Mouse (Mus musculus): Measurements from ENCODE around the gene Wipf2. TPM values are rescaled to one million over a fixed set of nuclear protein-coding genes. Genes with fewer than 3 reads are reported as not detected.
A peak's percentile ranks its signal among the peaks of the same experiment; 100 is the strongest.

Wipf2 gene
- polyA plus RNA-seq, 1 experiment from 2014 or later, result 3.2 TPM

DNA sequence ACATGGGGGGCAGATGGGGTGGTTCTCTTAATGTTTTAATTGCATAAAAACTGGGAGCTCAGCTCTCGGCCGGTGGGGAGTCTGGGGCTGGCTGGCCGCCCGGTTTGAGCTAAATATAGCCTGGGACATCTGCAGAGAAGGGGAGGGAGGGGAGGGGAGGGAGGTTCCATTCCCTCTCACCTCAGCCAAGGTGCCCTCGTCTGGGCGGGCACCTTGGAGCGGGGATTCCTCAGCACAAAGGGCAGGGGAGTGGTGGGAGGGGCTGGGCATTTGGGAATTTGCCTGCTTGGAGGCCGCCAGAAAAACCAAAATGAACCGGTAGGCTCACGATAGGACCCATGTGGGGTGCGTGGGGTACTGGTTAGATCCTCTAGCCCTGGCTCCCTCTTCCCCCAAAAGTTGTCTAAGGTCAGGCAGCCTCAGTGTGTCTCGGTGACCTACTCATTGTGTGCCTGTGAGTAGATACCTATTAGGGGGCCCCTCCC lies 77.9 kb downstream of the Wipf2 start:
- H3K4me2 ChIP-seq (ENCODE audit: low read length), result peak overlapping the region; percentile 72
- peak overlapping the region; percentile 100 for H3K27ac ChIP-seq (replicated peaks in 1 of 2; ENCODE audit: control insufficient read depth in 1 of 2, insufficient read depth in 1 of 2, low read depth in 2 of 2, low read length in 2 of 2)
- H3K36me3 ChIP-seq (ENCODE audit: control insufficient read depth, insufficient read depth, low read length), result no peaks in the 10 kb centered on the region
- 1% methylated on average over 12 of the region's 12 CpGs for WGBS
- H3K4me1 ChIP-seq (ENCODE audit: control insufficient read depth in 2 of 2, insufficient read depth in 2 of 2, low read length in 2 of 2), result peaks cover 81 to 84% of the 10 kb centered on the region in 2 experiments
- peak overlapping the region; percentile 95 for H3K9ac ChIP-seq (ENCODE audit: low read length)
- H3K27me3 ChIP-seq (ENCODE audit: control insufficient read depth, insufficient read depth, low read length), result no peaks in the 10 kb centered on the region
- H3K9me3 ChIP-seq (ENCODE audit: control insufficient read depth, low read length), result no peaks in the 10 kb centered on the region
- ATAC-seq (ENCODE audit: insufficient number of reproducible peaks, insufficient read depth, low FRiP score, low read depth), result no peak
- peak overlapping the region; percentile 44 to 51 for H3K4me3 ChIP-seq (ENCODE audit: control insufficient read depth in 1 of 2, insufficient read depth in 1 of 2, low read depth in 1 of 2, low read length in 2 of 2)

GRCm38 (mm10) chr11:98941826-98942550 lies 78.5 kb downstream of the Wipf2 start:
- peaks cover 78 to 80% of the 10 kb centered on the region in 2 experiments for H3K4me1 ChIP-seq (ENCODE audit: control insufficient read depth in 2 of 2, insufficient read depth in 2 of 2, low read length in 2 of 2)
- peak overlapping the region; percentile 95 for H3K9ac ChIP-seq (ENCODE audit: low read length)
- no peaks in the 10 kb centered on the region for H3K9me3 ChIP-seq (ENCODE audit: control insufficient read depth, low read length)
- H3K36me3 ChIP-seq (ENCODE audit: control insufficient read depth, insufficient read depth, low read length), result no peaks in the 10 kb centered on the region
- 0 out of 2 replicates have a peak, but pooled peaks have one; percentile 16 for ATAC-seq (ENCODE audit: insufficient number of reproducible peaks, insufficient read depth, low FRiP score, low read depth)
- peak overlapping the region; percentile 72 for H3K4me2 ChIP-seq (ENCODE audit: low read length)
- H3K27ac ChIP-seq (replicated peaks in 1 of 2; ENCODE audit: control insufficient read depth in 1 of 2, insufficient read depth in 1 of 2, low read depth in 2 of 2, low read length in 2 of 2), result peak overlapping the region; percentile 100
- peak overlapping the region; percentile 44 to 51 for H3K4me3 ChIP-seq (ENCODE audit: control insufficient read depth in 1 of 2, insufficient read depth in 1 of 2, low read depth in 1 of 2, low read length in 2 of 2)
- H3K27me3 ChIP-seq (ENCODE audit: control insufficient read depth, insufficient read depth, low read length), result no peaks in the 10 kb centered on the region
- WGBS, result 5% methylated on average over 15 of the region's 15 CpGs

DNA sequence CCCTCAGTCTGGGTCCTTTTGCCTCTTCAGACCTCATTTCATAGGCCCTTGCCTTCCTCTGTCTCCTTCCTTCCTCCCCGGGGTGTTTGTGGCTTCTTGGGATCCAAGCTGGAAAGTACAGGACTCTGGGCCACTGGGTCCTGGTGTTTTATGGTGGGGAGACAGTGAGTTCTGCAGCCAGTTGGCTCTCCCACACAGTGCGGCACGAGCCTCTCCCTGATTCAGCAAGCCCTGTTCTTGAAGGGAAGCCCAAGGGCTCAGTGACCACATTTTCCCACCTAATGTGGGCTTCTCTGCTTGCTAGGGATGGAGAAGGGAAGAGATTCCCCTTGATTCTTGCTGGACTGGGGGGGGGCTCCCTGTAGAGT lies 79.1 kb downstream of the Wipf2 start:
- no peaks in the 10 kb centered on the region for H3K27me3 ChIP-seq (ENCODE audit: control insufficient read depth, insufficient read depth, low read length)
- no peak for ATAC-seq (ENCODE audit: insufficient number of reproducible peaks, insufficient read depth, low FRiP score, low read depth)
- H3K4me3 ChIP-seq (ENCODE audit: control insufficient read depth in 1 of 2, insufficient read depth in 1 of 2, low read depth in 1 of 2, low read length in 2 of 2), result peak overlapping the region; percentile 44 to 51
- peaks cover 83 to 86% of the 10 kb centered on the region in 2 experiments for H3K4me1 ChIP-seq (ENCODE audit: control insufficient read depth in 2 of 2, insufficient read depth in 2 of 2, low read length in 2 of 2)
- no peaks in the 10 kb centered on the region for H3K9me3 ChIP-seq (ENCODE audit: control insufficient read depth, low read length)
- H3K9ac ChIP-seq (ENCODE audit: low read length), result peak overlapping the region; percentile 95
- H3K36me3 ChIP-seq (ENCODE audit: control insufficient read depth, insufficient read depth, low read length), result no peaks in the 10 kb centered on the region
- WGBS, result 34% methylated on average over 3 of the region's 3 CpGs
- H3K4me2 ChIP-seq (ENCODE audit: low read length), result peak overlapping the region; percentile 72
- peak overlapping the region; percentile 100 for H3K27ac ChIP-seq (replicated peaks in 1 of 2; ENCODE audit: control insufficient read depth in 1 of 2, insufficient read depth in 1 of 2, low read depth in 2 of 2, low read length in 2 of 2)

DNA sequence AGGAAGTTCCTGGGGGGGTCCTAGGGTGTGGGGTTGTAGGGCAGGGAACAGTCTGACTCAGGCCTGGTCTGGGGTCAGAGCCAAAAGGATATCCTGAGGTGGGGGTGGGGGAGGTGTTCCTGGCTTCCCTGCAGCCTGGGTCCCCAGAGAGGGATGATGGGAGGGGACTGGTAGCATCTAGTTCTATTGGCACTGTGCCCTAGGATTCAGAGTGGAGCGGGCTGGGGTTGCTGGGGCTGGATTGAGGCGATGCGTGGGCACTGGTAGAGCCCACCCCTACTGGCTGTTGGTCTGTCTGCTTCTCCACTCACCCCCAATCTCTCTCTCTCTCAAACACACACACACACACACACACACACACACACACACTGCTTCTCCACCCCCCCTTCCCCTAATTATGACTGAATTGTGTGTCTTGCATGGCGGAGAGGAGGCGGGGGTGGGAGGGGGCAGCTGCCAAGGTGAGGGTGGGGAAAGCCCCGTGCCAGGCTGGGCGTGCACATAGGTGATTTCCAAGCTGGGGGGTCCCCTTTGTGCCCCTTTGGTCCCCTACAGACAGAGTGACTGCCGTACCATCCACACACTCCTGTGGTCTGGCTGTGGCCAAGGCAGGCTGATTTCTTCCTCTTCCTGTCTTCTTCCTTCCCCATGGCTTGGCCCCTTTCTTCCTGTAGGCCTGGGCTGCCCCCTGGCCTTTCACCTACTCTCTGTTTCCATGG lies 79.6 kb downstream of the Wipf2 start:
- Histone ChIP-seq H3K9me3 (ENCODE audit: control insufficient read depth, low read length) (no peaks in the 10 kb centered on the region), H3K27ac (replicated peaks in 1 of 2; ENCODE audit: control insufficient read depth in 1 of 2, insufficient read depth in 1 of 2, low read depth in 2 of 2, low read length in 2 of 2) (peak overlapping the region; percentile 100), H3K36me3 (ENCODE audit: control insufficient read depth, insufficient read depth, low read length) (peaks cover 2% of the 10 kb centered on the region; the same call in 1 of the 2 replicates), H3K4me2 (ENCODE audit: low read length) (peak overlapping the region; percentile 72), H3K9ac (ENCODE audit: low read length) (peak overlapping the region; percentile 95), H3K27me3 (ENCODE audit: control insufficient read depth, insufficient read depth, low read length) (no peaks in the 10 kb centered on the region), H3K4me3 (ENCODE audit: control insufficient read depth in 1 of 2, insufficient read depth in 1 of 2, low read depth in 1 of 2, low read length in 2 of 2) (peak overlapping the region in 1 of 2 experiments; percentile 44; a peak in 1 of 4 replicates), H3K4me1 (ENCODE audit: control insufficient read depth in 2 of 2, insufficient read depth in 2 of 2, low read length in 2 of 2) (peaks cover 89 to 91% of the 10 kb centered on the region in 2 experiments)
- WGBS, result 46% methylated on average over 8 of the region's 8 CpGs
- ATAC-seq (ENCODE audit: insufficient number of reproducible peaks, insufficient read depth, low FRiP score, low read depth), result peak; percentile 60

DNA sequence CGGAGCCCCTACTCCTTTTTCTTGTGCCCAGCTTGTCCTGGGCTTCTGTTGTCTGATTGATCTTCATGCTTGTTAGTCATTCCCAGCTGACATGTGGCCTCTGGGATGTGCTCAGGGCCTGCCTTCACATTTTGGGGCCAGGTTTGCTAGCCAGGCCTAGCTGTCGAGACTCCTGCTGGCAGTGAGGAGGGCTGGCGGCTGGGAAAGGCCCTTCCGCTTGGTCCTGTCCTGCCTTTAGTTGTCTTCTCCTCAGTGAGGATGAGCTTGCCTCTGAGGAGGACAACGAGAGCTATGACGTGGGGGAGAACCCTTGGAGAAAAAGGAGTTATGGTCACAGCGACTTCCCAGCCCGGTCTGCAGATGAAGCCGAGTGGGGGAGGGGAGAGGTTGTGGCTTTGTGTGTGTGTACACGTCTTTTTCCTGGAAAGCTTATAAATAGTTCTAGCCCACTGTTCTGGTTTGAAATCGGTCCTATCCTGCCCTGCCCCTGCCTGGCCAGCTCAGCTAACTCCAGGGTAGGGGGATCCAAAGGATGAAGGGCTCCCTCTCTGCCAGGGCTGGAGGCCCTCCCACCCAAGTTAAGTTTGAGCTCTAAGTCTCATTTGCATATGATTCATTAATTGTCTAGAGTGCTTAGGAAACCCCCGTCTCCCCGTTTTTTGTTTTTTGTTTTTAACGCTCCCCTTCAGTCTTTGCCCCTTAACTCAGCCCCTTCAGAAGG lies 80.5 kb downstream of the Wipf2 start:
- Histone ChIP-seq H3K27me3 (ENCODE audit: control insufficient read depth, insufficient read depth, low read length) (no peaks in the 10 kb centered on the region), H3K4me2 (ENCODE audit: low read length) (peak overlapping the region; percentile 72), H3K27ac (replicated peaks in 1 of 2; ENCODE audit: control insufficient read depth in 1 of 2, insufficient read depth in 1 of 2, low read depth in 2 of 2, low read length in 2 of 2) (peak overlapping the region; percentile 100), H3K36me3 (ENCODE audit: control insufficient read depth, insufficient read depth, low read length) (peaks cover 2% of the 10 kb centered on the region; the same call in 1 of the 2 replicates), H3K4me3 (ENCODE audit: control insufficient read depth in 1 of 2, insufficient read depth in 1 of 2, low read depth in 1 of 2, low read length in 2 of 2) (no peak overlapping the region), H3K9ac (ENCODE audit: low read length) (peak overlapping the region; percentile 95), H3K9me3 (ENCODE audit: control insufficient read depth, low read length) (no peaks in the 10 kb centered on the region), H3K4me1 (ENCODE audit: control insufficient read depth in 2 of 2, insufficient read depth in 2 of 2, low read length in 2 of 2) (peaks cover 89 to 93% of the 10 kb centered on the region in 2 experiments)
- ATAC-seq (ENCODE audit: insufficient number of reproducible peaks, insufficient read depth, low FRiP score, low read depth), result no peak
- 31% methylated on average over 14 of the region's 14 CpGs for WGBS

GRCm38 (mm10) chr11:98944897-98945604 lies 81.6 kb downstream of the Wipf2 start:
- peaks cover 5% of the 10 kb centered on the region for H3K36me3 ChIP-seq (ENCODE audit: control insufficient read depth, insufficient read depth, low read length)
- no peak for ATAC-seq (ENCODE audit: insufficient number of reproducible peaks, insufficient read depth, low FRiP score, low read depth)
- H3K27me3 ChIP-seq (ENCODE audit: control insufficient read depth, insufficient read depth, low read length), result no peaks in the 10 kb centered on the region
- 42% methylated on average over 11 of the region's 11 CpGs for WGBS
- H3K9me3 ChIP-seq (ENCODE audit: control insufficient read depth, low read length), result no peaks in the 10 kb centered on the region
- H3K9ac ChIP-seq (ENCODE audit: low read length), result peak overlapping the region; percentile 95
- H3K4me1 ChIP-seq (ENCODE audit: control insufficient read depth in 2 of 2, insufficient read depth in 2 of 2, low read length in 2 of 2), result peaks cover 84 to 92% of the 10 kb centered on the region in 2 experiments
- no peak overlapping the region for H3K4me3 ChIP-seq (ENCODE audit: control insufficient read depth in 1 of 2, insufficient read depth in 1 of 2, low read depth in 1 of 2, low read length in 2 of 2)
- peak overlapping the region; percentile 1 to 100; a peak in 3 of 4 replicates for H3K27ac ChIP-seq (replicated peaks in 1 of 2; ENCODE audit: control insufficient read depth in 1 of 2, insufficient read depth in 1 of 2, low read depth in 2 of 2, low read length in 2 of 2)
- peak overlapping the region; percentile 72 for H3K4me2 ChIP-seq (ENCODE audit: low read length)

- WGBS, result 64% methylated on average over 3 of the region's 3 CpGs
- H3K27ac ChIP-seq (replicated peaks in 1 of 2; ENCODE audit: control insufficient read depth in 1 of 2, insufficient read depth in 1 of 2, low read depth in 2 of 2, low read length in 2 of 2), result peak overlapping the region; percentile 1 to 100; a peak in 3 of 4 replicates
Measured at GRCm38 (mm10) chr11:98945605-98945977, 82.2 kb downstream of the Wipf2 start.

More at GRCm38 (mm10) chr11:98945605-98945977, 82.2 kb downstream of the Wipf2 start:
- no peak overlapping the region; the same call in 1 of the 2 replicates for H3K4me2 ChIP-seq (ENCODE audit: low read length)
- H3K4me1 ChIP-seq (ENCODE audit: control insufficient read depth in 2 of 2, insufficient read depth in 2 of 2, low read length in 2 of 2), result peaks cover 81 to 92% of the 10 kb centered on the region in 2 experiments
- H3K27me3 ChIP-seq (ENCODE audit: control insufficient read depth, insufficient read depth, low read length), result no peaks in the 10 kb centered on the region
- H3K4me3 ChIP-seq (ENCODE audit: control insufficient read depth in 1 of 2, insufficient read depth in 1 of 2, low read depth in 1 of 2, low read length in 2 of 2), result no peak overlapping the region
- H3K9me3 ChIP-seq (ENCODE audit: control insufficient read depth, low read length), result no peaks in the 10 kb centered on the region
- ATAC-seq (ENCODE audit: insufficient number of reproducible peaks, insufficient read depth, low FRiP score, low read depth), result no peak
- peak overlapping the region; percentile 44; the same call in 1 of the 2 replicates for H3K9ac ChIP-seq (ENCODE audit: low read length)
- peaks cover 11% of the 10 kb centered on the region for H3K36me3 ChIP-seq (ENCODE audit: control insufficient read depth, insufficient read depth, low read length)
